Mouse (Mus musculus) neural tube, embryonic 14.5 days (tissue): ENCODE measurements at regions not wholly inside any gene's neighbourhood (a gene's known extent, or its start where the extent isn't known, plus 50 kb on each side); places are given as distances from the start of the nearest gene placed in this dataset.

Experiments
- ATAC-seq: fragments of 200-750 bp; cut with Nextera tagmentation; 2 replicates; pipeline ENCODE4 v1.8.0; 2017; ENCODE audit warnings: low read depth, mild to moderate bottlenecking, moderate TSS enrichment, moderate library complexity
- H3K27ac ChIP-seq: fragments of 300-500 bp; sonication (generic); 2 replicates; pipeline ENCODE4 v1.5.1; 2014; ENCODE audit warnings: low read depth, mild to moderate bottlenecking, control low read depth, low read length, moderate library complexity, mixed read lengths
- H3K27me3 ChIP-seq: fragments of 300-500 bp; sonication (generic); 2 replicates; pipeline ENCODE4 v1.6.1; 2014; ENCODE audit warnings: low read length; ENCODE audit not compliant: control insufficient read depth, insufficient read depth
- H3K36me3 ChIP-seq: fragments of 300-500 bp; sonication (generic); 2 replicates; pipeline ENCODE4 v1.6.1; 2014; ENCODE audit warnings: low read length, mixed read lengths; ENCODE audit not compliant: control insufficient read depth, insufficient read depth
- H3K4me1 ChIP-seq: fragments of 300-500 bp; sonication (generic); 2 replicates; pipeline ENCODE4 v1.6.1; 2014; ENCODE audit warnings: low read length; ENCODE audit not compliant: control insufficient read depth, insufficient read depth
- H3K4me2 ChIP-seq: fragments of 300-500 bp; sonication (generic); 2 replicates; pipeline ENCODE4 v1.6.1; 2014; ENCODE audit warnings: mild to moderate bottlenecking, low read depth, low read length, control low read depth
- H3K4me3 ChIP-seq: fragments of 300-500 bp; sonication (generic); 2 replicates; pipeline ENCODE4 v1.5.1; 2014; ENCODE audit warnings: low read depth, low read length, control low read depth, mixed read lengths
- H3K9ac ChIP-seq: fragments of 300-500 bp; sonication (generic); replicated peaks from 2 replicates; pipeline ENCODE4 v1.6.1; 2014; ENCODE audit warnings: low read depth, mild to moderate bottlenecking, control low read depth, low read length, mixed read lengths
- H3K9me3 ChIP-seq: fragments of 300-500 bp; sonication (generic); 2 replicates; pipeline ENCODE4 v1.6.1; 2016; ENCODE audit warnings: low read length; ENCODE audit not compliant: control insufficient read depth
- WGBS: fragments of 180-500 bp; shearing (Covaris S2); extraction: QIAGEN DNeasy Blood & Tissue Kit; methylation state at CpG from one replicate; pipeline ENCODE4 v1.1.7; 2014; 5-methylcytosine and 5-hydroxymethylcytosine counted together

DNA sequence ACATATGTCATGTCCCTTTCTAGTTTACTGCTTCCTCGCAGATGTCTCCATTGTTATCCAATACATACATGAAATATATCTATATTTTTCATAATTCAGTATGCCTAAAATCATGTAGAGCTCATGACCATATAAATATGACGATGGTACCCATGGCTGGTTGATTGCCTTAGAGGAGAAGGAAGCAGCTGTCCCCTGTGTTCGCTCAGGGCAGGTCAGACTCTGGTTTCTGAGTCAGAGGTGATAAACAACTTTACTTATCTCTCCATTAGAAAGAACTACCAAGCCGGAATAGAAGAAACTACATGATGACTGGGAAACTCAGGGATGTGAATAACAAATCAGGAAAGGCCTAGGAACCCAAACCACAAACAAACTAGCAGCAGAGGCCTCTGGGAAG, 307.6 kb downstream of the Sox4 start:
- H3K9ac ChIP-seq = no peak overlapping the region
- no peaks in the 10 kb centered on the region for H3K4me1 ChIP-seq
- H3K27ac ChIP-seq = no peak overlapping the region
- no peaks in the 10 kb centered on the region for H3K36me3 ChIP-seq
- WGBS = 81% methylated on average over 4 of the region's 4 CpGs
- no peak for ATAC-seq
- H3K27me3 ChIP-seq = no peaks in the 10 kb centered on the region
- H3K4me2 ChIP-seq = no peak overlapping the region
- H3K4me3 ChIP-seq = no peak overlapping the region
- H3K9me3 ChIP-seq = no peaks in the 10 kb centered on the region

DNA sequence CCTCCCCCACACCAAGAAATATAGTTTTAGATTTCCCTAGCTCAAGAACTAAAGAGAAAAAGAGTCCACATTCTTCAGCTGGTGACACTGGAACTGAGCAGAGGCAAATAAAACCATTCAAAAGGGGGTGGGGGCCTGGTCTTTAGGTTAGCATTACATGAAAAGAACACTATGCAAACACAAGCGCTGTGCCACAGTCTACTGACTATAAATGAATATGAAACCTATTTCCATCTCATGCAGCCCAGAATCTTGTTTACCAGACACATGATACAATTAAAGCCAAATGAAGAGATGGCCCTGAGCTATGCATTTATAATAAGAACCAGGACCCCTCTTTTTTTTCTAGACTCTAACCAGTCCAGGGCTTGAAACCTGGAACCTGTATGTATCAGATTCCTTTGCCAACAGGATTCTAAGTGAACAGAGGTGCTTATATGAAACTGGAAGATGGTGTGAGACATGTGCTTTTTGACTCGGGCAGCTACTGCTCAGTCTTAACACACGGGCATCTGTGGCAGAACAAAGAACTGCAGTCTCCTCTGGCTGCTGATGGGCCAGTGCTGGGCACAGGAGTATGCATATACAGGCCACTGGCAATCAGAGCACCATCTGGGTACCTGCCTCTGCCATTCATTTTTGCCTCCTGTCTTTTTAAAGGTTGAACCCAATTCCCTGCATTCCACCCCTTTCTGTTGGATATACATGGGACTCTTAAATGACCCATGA, 308.5 kb downstream of the Sox4 start:
- ATAC-seq = peak; percentile 82; the same call in 1 of the 2 replicates
- H3K27ac ChIP-seq = no peak overlapping the region; the same call in 1 of the 2 replicates
- no peak overlapping the region for H3K4me2 ChIP-seq
- 61% methylated on average over 3 of the region's 3 CpGs for WGBS
- H3K9me3 ChIP-seq = no peaks in the 10 kb centered on the region
- H3K27me3 ChIP-seq = no peaks in the 10 kb centered on the region
- no peaks in the 10 kb centered on the region for H3K36me3 ChIP-seq
- no peak overlapping the region for H3K4me3 ChIP-seq
- no peak overlapping the region for H3K9ac ChIP-seq
- H3K4me1 ChIP-seq = no peaks in the 10 kb centered on the region

DNA sequence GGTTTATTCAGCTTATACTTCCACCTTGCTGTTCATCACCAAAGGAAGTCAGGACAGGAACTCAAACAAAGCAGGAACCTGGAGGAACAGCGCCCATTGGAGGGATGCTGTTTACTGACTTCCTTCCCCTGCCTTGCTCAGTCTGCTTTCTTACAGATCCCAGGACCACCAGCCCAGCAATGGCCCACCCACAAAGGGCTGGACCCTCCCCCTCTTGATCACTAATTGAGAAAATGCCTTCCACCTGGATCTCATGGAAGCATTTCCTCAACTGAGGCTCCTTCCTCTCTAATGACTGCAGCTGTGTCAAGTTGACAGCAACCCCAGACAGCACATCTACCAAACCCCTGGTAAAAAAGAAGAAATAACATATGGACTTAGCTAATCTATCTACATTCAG, 312.7 kb downstream of the Sox4 start:
- H3K9me3 ChIP-seq = no peaks in the 10 kb centered on the region
- no peaks in the 10 kb centered on the region for H3K36me3 ChIP-seq
- H3K4me2 ChIP-seq = no peak overlapping the region
- H3K27ac ChIP-seq = no peak overlapping the region
- 83% methylated on average over 1 of the region's 1 CpGs for WGBS
- no peaks in the 10 kb centered on the region for H3K27me3 ChIP-seq
- no peak for ATAC-seq
- H3K4me1 ChIP-seq = no peaks in the 10 kb centered on the region; the same call in 1 of the 2 replicates
- H3K4me3 ChIP-seq = no peak overlapping the region
- no peak overlapping the region for H3K9ac ChIP-seq

DNA sequence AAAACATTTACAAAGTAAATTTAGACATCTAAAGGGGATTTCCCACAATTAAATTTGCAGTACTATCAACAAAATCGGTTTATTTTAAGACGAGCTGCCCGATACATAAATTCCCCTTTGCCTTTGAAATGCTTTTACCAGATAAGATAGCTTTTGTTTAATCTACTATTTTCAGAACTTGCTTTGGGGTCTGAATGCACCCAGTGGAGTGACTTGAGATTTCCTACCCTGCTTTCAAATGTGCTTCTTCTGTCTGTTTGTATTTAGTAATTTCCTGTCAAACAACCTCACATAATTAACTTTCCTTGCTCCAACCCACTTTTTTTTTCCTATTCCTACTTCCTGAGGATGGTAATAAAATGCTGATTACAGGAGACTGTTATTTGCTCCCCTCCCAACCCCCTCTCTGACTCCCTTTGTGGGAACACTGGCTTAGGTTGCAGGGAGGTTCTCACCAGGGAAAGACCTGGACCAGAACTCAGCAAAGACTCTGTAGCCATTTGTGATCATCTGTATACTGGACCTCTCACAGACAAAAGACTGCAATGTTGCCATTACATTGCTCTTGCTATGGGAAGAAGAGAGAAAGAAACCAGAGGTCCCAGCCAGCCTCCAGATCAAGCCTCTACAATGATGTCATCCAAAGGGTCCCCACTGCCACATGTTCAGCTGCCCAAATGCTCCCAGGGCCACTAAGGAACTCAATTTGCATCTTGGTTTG, 318.1 kb downstream of the Sox4 start:
- Histone ChIP-seq H3K4me3 (no peak overlapping the region), H3K36me3 (no peaks in the 10 kb centered on the region), H3K9ac (no peak overlapping the region), H3K9me3 (no peaks in the 10 kb centered on the region), H3K4me2 (no peak overlapping the region), H3K4me1 (no peaks in the 10 kb centered on the region; the same call in 1 of the 2 replicates), H3K27me3 (no peaks in the 10 kb centered on the region), H3K27ac (no peak overlapping the region)
- ATAC-seq = no peak
- WGBS = 68% methylated on average over 3 of the region's 3 CpGs

DNA sequence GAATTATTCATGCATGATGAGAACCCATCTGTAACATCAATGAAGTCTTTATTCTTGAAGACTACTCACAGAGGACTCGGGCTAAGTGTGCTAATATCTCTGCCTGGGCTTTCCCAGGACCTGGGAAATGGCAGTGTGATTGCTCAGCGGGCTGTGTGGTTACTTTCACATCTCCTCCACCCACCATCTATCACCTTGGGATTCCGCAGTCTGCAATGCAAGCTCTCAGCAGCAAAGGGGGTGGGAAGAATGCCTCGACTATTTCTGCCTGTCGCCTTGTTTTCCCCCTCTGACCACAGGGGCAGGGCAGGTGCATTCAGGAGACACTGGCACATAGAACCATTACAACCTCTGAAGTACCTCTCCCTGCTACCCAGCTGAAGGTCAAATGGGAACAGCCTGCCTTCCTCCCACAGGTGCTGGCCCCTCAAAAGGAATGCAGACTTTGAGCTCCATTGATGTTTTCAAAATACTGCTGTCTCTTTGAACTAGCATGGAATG, 319.9 kb downstream of the Sox4 start:
- Histone ChIP-seq H3K27ac (no peak overlapping the region), H3K4me3 (no peak overlapping the region), H3K36me3 (no peaks in the 10 kb centered on the region), H3K27me3 (no peaks in the 10 kb centered on the region), H3K9me3 (no peaks in the 10 kb centered on the region), H3K4me1 (no peaks in the 10 kb centered on the region; the same call in 1 of the 2 replicates), H3K9ac (no peak overlapping the region), H3K4me2 (no peak overlapping the region)
- ATAC-seq = no peak
- 17% methylated on average over 5 of the region's 5 CpGs for WGBS

DNA sequence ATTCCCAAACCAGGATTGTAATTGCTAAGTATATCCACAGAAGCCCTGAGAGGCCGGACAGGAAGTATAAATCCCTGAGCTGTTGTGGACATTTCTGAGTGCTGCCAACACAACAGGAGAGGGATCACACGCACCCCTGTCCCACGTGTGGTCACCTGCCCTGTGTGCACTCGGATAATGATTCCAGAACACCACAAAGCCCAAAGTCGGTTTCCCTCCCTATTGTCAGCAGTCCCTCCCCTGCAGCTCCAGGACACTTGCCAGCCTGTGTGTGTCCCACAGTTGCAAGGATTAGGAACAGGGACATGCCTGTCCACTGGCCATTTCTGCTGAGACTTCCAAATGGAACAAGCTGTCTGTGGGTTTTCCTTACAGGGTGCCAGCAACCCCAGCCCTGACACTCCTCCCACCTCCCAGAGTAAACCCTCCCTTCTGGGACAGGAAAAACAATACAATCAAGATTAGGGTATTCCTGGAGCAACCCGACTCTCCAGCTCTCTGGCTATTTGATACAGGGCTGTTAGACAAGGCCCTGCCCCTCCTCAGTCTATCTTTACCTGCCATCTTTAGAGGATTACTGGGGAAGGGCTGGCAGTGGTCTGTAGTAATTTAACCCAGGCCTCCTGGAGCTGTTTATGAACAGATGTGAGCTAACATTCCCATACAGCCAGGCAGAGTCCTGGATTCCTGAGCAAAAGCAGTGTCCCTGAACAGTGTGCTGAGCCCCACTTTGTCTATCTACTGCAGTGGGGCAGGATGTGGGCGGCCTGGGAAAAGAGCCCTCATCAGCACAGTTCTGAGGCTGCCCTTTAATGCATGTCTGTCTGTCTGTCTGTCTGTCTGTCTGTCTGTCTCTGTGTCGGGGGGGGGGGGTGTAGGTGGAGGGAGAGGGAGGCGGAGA, 323.8 kb downstream of the Sox4 start:
- H3K9me3 ChIP-seq = no peaks in the 10 kb centered on the region
- H3K27ac ChIP-seq = 0 out of 2 replicates have a peak overlapping the region, but pooled peaks have one; percentile 18
- H3K4me1 ChIP-seq = no peaks in the 10 kb centered on the region
- no peak overlapping the region for H3K4me2 ChIP-seq
- no peaks in the 10 kb centered on the region for H3K27me3 ChIP-seq
- ATAC-seq = no peak; the same call in 1 of the 2 replicates
- WGBS = 45% methylated on average over 9 of the region's 9 CpGs
- H3K36me3 ChIP-seq = no peaks in the 10 kb centered on the region
- no peak overlapping the region for H3K4me3 ChIP-seq
- H3K9ac ChIP-seq = no peak overlapping the region

DNA sequence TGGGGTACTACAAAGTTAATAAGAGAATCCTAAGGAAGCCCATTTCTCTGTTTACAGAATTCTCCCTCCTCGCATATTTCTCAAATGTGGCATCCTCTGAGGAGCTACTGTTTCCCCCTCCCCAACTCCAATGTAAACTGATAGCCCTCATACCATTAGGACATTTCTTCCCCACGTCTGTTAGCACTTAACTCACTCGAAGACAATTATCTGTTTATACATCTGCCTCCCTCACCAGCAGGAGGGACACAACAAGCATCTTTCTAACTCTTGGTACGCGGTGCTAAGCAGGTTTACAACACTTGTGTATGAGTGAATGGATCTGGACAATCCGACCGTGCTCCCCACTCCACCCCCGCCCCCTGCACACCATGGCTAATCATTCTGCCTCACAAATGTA, 324.8 kb downstream of the Sox4 start:
- no peak overlapping the region for H3K4me2 ChIP-seq
- 46% methylated on average over 8 of the region's 8 CpGs for WGBS

DNA sequence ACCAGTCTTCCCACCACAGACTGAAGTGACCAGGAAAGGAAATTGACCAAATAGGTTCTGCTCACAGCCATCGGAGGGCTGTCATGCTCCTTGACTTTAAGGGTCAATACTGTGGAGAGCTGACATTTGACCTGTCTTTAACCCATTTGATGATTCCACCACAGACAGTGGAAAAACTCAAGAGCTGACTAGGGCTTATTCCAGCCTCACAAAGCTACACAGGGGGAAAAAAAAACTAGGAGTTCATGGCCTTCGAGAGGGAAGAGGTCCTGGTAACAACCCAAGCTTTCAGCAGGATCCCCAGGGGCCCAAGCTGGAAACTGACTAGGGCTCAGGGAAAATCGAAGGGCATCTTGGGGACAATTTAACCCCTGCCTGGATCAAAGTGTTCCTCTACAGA, 334.6 kb downstream of the Sox4 start:
- H3K36me3 ChIP-seq = no peaks in the 10 kb centered on the region
- WGBS = 30% methylated on average over 3 of the region's 3 CpGs
- no peak for ATAC-seq
- no peaks in the 10 kb centered on the region for H3K27me3 ChIP-seq
- no peaks in the 10 kb centered on the region for H3K9me3 ChIP-seq
- H3K27ac ChIP-seq = no peak overlapping the region
- H3K4me1 ChIP-seq = no peaks in the 10 kb centered on the region
- no peak overlapping the region for H3K4me3 ChIP-seq
- H3K4me2 ChIP-seq = no peak overlapping the region
- H3K9ac ChIP-seq = no peak overlapping the region

More for the DNA sequence above, 324.8 kb downstream of the Sox4 start:
- H3K4me1 ChIP-seq = no peaks in the 10 kb centered on the region
- no peak overlapping the region for H3K9ac ChIP-seq
- H3K9me3 ChIP-seq = no peaks in the 10 kb centered on the region
- H3K27me3 ChIP-seq = no peaks in the 10 kb centered on the region
- no peak overlapping the region for H3K27ac ChIP-seq
- no peaks in the 10 kb centered on the region for H3K36me3 ChIP-seq
- ATAC-seq = no peak
- H3K4me3 ChIP-seq = no peak overlapping the region
